8 mouse cellular contexts compared by ENCODE assay signal in genomic region chr8:111033482-111034215, GRCm38 (mm10). TPM values are rescaled to one million over a fixed set of nuclear protein-coding genes. Genes with fewer than 3 reads are reported as not detected.
DNase-seq lines count a peak whose midpoint lies in the region; ATAC-seq lines count a peak whose summit lies in the region.

No protein-coding gene starts in this region.

- H3K27ac ChIP-seq in brown adipose tissue, adult 24 weeks (replicated peaks; ENCODE audit: low read depth, low read length) = peak overlapping the region; percentile 76
- peak overlapping the region; percentile 84 for H3K27ac ChIP-seq in heart, embryonic 13.5 days (replicated peaks)
- H3K27ac ChIP-seq in liver, embryonic 12.5 days = peak overlapping the region; percentile 91
- H3K27ac ChIP-seq in stomach, embryonic 15.5 days = peak overlapping the region; percentile 77

- peak overlapping the region; percentile 74 for H3K4me3 ChIP-seq in brown adipose tissue, adult 24 weeks (ENCODE audit: insufficient read depth, low read depth, low read length)
- H3K4me3 ChIP-seq in heart, embryonic 13.5 days = peak overlapping the region; percentile 79
- peak overlapping the region; percentile 86 for H3K4me3 ChIP-seq in liver, embryonic 12.5 days
- peak overlapping the region; percentile 78 for H3K4me3 ChIP-seq in stomach, embryonic 15.5 days (replicated peaks)

- H3K4me1 ChIP-seq in brown adipose tissue, adult 24 weeks (ENCODE audit: control insufficient read depth, insufficient read depth, insufficient read length, low read length) = no peaks in the 10 kb centered on the region
- H3K4me1 ChIP-seq in heart, embryonic 13.5 days = peaks cover 19% of the 10 kb centered on the region
- H3K4me1 ChIP-seq in liver, embryonic 12.5 days = peaks cover 39% of the 10 kb centered on the region
- peaks cover 20% of the 10 kb centered on the region for H3K4me1 ChIP-seq in stomach, embryonic 15.5 days

- DNase-seq in CD4-positive, CD25-positive, alpha-beta regulatory T cell, adult 2 months (ENCODE audit: low read depth, low spot score) = peak; percentile 99
- DNase-seq in fat pad, adult 2 months (ENCODE audit: extremely low read depth, low read depth, low spot score) = peak; percentile 98
- DNase-seq in kidney, postnatal 10 days = peak; percentile 98
- DNase-seq in natural killer cell, adult 2 months (ENCODE audit: low spot score in 2 of 2) = peak; percentile 97

- WGBS in heart, embryonic 13.5 days = 5% methylated on average over 37 of the region's 37 CpGs
- 5% methylated on average over 37 of the region's 37 CpGs for WGBS in liver, embryonic 12.5 days (ENCODE audit: insufficient replicate concordance)
- WGBS in stomach, embryonic 15.5 days = 6% methylated on average over 37 of the region's 37 CpGs

- peak overlapping the region; percentile 86 for H3K9ac ChIP-seq in heart, embryonic 13.5 days
- H3K9ac ChIP-seq in liver, embryonic 12.5 days = peak overlapping the region; percentile 95
- peak overlapping the region; percentile 83 for H3K9ac ChIP-seq in stomach, embryonic 15.5 days

- peaks cover 29% of the 10 kb centered on the region for H3K36me3 ChIP-seq in heart, embryonic 13.5 days
- H3K36me3 ChIP-seq in liver, embryonic 12.5 days = peaks cover 33% of the 10 kb centered on the region
- H3K36me3 ChIP-seq in stomach, embryonic 15.5 days = peaks cover 18% of the 10 kb centered on the region; the same call in 1 of the 2 replicates

- ATAC-seq in heart, embryonic 13.5 days (ENCODE audit: extremely low read depth, insufficient number of reproducible peaks, low FRiP score, low TSS enrichment) = peak; percentile 96
- ATAC-seq in liver, embryonic 12.5 days = peak; percentile 95
- ATAC-seq in stomach, embryonic 15.5 days (ENCODE audit: insufficient read depth, low FRiP score, low read depth) = peak; percentile 99

- peaks cover 16% of the 10 kb centered on the region for H3K27me3 ChIP-seq in heart, embryonic 13.5 days (replicated peaks)
- peaks cover 7% of the 10 kb centered on the region; the same call in 1 of the 2 replicates for H3K27me3 ChIP-seq in liver, embryonic 12.5 days (replicated peaks)
- 0 out of 2 replicates have a peak, but pooled peaks cover 3% of the 10 kb centered on the region for H3K27me3 ChIP-seq in stomach, embryonic 15.5 days (replicated peaks)

- peak overlapping the region; percentile 77 for H3K4me2 ChIP-seq in heart, embryonic 13.5 days
- H3K4me2 ChIP-seq in liver, embryonic 12.5 days = peak overlapping the region; percentile 79
- H3K4me2 ChIP-seq in stomach, embryonic 15.5 days = peak overlapping the region; percentile 62

- H3K9me3 ChIP-seq in heart, embryonic 13.5 days = no peaks in the 10 kb centered on the region
- no peaks in the 10 kb centered on the region for H3K9me3 ChIP-seq in liver, embryonic 12.5 days (replicated peaks)
- no peaks in the 10 kb centered on the region for H3K9me3 ChIP-seq in stomach, embryonic 15.5 days

RNA-seq across cellular contexts. Expression of gene Aars, which starts 0.7 kb away (rescaled TPM):
- 27.1 and 45.8 TPM in 2 replicates for polyA plus RNA-seq in brown adipose tissue, adult 24 weeks (2012; ENCODE audit: insufficient read depth, insufficient read length, missing spikeins)
- polyA plus RNA-seq in heart, embryonic 13.5 days (2015; fragmentation: Nextera tagmentation; extraction: Ambion mirVana) = 36.2 and 36.4 TPM in 2 replicates
- 82.8 and 84.2 TPM in 2 replicates for polyA plus RNA-seq in liver, embryonic 12.5 days (2016; fragmentation: Nextera tagmentation; extraction: Ambion mirVana)
- 51.1 and 52.4 TPM in 2 replicates for polyA plus RNA-seq in stomach, embryonic 15.5 days (2015; fragmentation: Nextera tagmentation; extraction: Ambion mirVana)

RNA-seq across cellular contexts. Expression of gene Ddx19b, which starts 2.1 kb away (rescaled TPM):
- 2.8 and 3.7 TPM in 2 replicates for polyA plus RNA-seq in brown adipose tissue, adult 24 weeks (2012; ENCODE audit: insufficient read depth, insufficient read length, missing spikeins)
- polyA plus RNA-seq in heart, embryonic 13.5 days (2015; fragmentation: Nextera tagmentation; extraction: Ambion mirVana) = 3.6 and 4.0 TPM in 2 replicates
- 4.5 and 4.9 TPM in 2 replicates for polyA plus RNA-seq in liver, embryonic 12.5 days (2016; fragmentation: Nextera tagmentation; extraction: Ambion mirVana)
- 6.4 and 6.9 TPM in 2 replicates for polyA plus RNA-seq in stomach, embryonic 15.5 days (2015; fragmentation: Nextera tagmentation; extraction: Ambion mirVana)

RNA-seq across cellular contexts. Expression of gene Exosc6, which starts 22.5 kb away (rescaled TPM):
- not detected in 2 replicates for polyA plus RNA-seq in brown adipose tissue, adult 24 weeks (2012; ENCODE audit: insufficient read depth, insufficient read length, missing spikeins)
- 7.7 and 8.0 TPM in 2 replicates for polyA plus RNA-seq in heart, embryonic 13.5 days (2015; fragmentation: Nextera tagmentation; extraction: Ambion mirVana)
- 23.2 and 25.6 TPM in 2 replicates for polyA plus RNA-seq in liver, embryonic 12.5 days (2016; fragmentation: Nextera tagmentation; extraction: Ambion mirVana)
- polyA plus RNA-seq in stomach, embryonic 15.5 days (2015; fragmentation: Nextera tagmentation; extraction: Ambion mirVana) = 17.7 and 20.5 TPM in 2 replicates

RNA-seq across cellular contexts. Expression of gene Ddx19a, which starts 36.0 kb away (rescaled TPM):
- polyA plus RNA-seq in brown adipose tissue, adult 24 weeks (2012; ENCODE audit: insufficient read depth, insufficient read length, missing spikeins) = 15.8 and 21.4 TPM in 2 replicates
- 11.5 and 12.3 TPM in 2 replicates for polyA plus RNA-seq in heart, embryonic 13.5 days (2015; fragmentation: Nextera tagmentation; extraction: Ambion mirVana)
- 15.3 TPM in 2 replicates for polyA plus RNA-seq in liver, embryonic 12.5 days (2016; fragmentation: Nextera tagmentation; extraction: Ambion mirVana)
- 11.8 and 12.9 TPM in 2 replicates for polyA plus RNA-seq in stomach, embryonic 15.5 days (2015; fragmentation: Nextera tagmentation; extraction: Ambion mirVana)

RNA-seq across cellular contexts. Expression of gene Clec18a, which starts 58.6 kb away (rescaled TPM):
- not detected in 2 replicates for polyA plus RNA-seq in brown adipose tissue, adult 24 weeks (2012; ENCODE audit: insufficient read depth, insufficient read length, missing spikeins)
- polyA plus RNA-seq in heart, embryonic 13.5 days (2015; fragmentation: Nextera tagmentation; extraction: Ambion mirVana) = 0.22 TPM in 1 of 2 replicates, not detected in the other
- polyA plus RNA-seq in liver, embryonic 12.5 days (2016; fragmentation: Nextera tagmentation; extraction: Ambion mirVana) = not detected in 2 replicates
- not detected in 2 replicates for polyA plus RNA-seq in stomach, embryonic 15.5 days (2015; fragmentation: Nextera tagmentation; extraction: Ambion mirVana)

Comparison
In these comparisons a context has a peak if more than half of its experiments do, and no peak if none do; other contexts are left out.
1. Peak in every context shown above with its lines: DNase-seq, ATAC-seq, H3K4me3 ChIP-seq and H3K27ac ChIP-seq.